Mouse (Mus musculus) adrenal gland, adult 2 months (tissue): ENCODE data around the gene Actr5. TPM values are rescaled to one million over a fixed set of nuclear protein-coding genes. Genes with fewer than 3 reads are reported as not detected.

Experiments
- DNase-seq: peaks from one replicate; pipeline ENCODE4 v3.0.0; 2021
- polyA plus RNA-seq: library from polyadenylated mRNA; depleted of rRNA; stranded (reverse); fragments of >200 nt; gene quantifications from 2 replicates; pipeline ENCODE4 v1.2.3, GENCODE M21; 2012
- total RNA-seq, 2 experiments: library from RNA; stranded (reverse); gene quantifications; 2 replicates each; pipeline ENCODE4 v1.2.3; 2021

The Actr5 gene
- total and polyA plus RNA-seq, 3 experiments: 9.0 to 10.1 (median 9.1) TPM

GRCm38 (mm10) chr2:158613541-158614417 is 10.9 kb upstream of the Actr5 start:
- no peak for DNase-seq

GRCm38 (mm10) chr2:158614418-158614955 is 10.2 kb upstream of the Actr5 start:
- DNase-seq: no peak

- DNase-seq: no peak
Observed at GRCm38 (mm10) chr2:158615161-158615680, 9.5 kb upstream of the Actr5 start.

- no peak for DNase-seq
Observed at GRCm38 (mm10) chr2:158615702-158616101, 9.0 kb upstream of the Actr5 start.

GRCm38 (mm10) chr2:158616296-158616695 is 8.4 kb upstream of the Actr5 start:
- no peak for DNase-seq

GRCm38 (mm10) chr2:158616790-158617189 is 7.9 kb upstream of the Actr5 start:
- DNase-seq: no peak

DNA sequence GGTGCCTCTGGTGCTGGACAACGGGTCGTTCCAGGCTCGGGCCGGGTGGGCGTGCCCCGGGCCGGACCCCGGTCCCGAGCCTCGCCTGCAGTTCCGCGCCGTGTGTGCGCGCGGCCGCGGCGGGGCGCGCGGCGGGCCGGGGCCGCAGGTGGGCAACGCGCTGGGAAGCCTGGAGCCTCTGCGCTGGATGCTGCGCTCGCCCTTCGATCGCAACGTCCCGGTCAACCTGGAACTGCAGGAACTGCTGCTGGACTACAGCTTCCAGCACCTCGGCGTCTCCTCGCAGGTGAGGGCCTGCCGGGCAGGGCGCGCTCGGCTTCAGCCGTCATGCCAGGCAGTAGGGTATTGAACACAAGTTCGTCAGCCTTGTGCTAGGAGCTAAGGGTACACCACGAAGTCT is 543 bp downstream of the Actr5 start:
- no peak for DNase-seq

DNA sequence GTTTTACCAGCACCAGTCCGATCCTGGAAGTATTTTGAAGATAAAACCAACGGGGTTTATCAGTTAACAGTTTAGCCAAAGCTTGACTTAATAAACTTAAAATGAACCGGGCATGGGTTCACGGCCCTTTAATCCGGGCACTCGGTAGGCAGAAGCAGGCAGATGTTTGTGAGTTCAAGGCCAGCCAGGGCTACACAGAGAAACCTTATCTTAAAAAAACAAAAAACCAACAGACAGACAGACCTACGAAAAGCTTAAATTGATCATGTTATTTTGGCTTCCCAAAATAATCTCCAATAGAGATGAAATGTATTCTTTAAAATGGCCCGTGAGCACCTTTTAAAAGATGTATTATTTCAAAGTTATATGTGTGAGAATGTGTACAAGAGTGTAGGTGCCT is 1.0 kb downstream of the Actr5 start:
- no peak for DNase-seq

DNA sequence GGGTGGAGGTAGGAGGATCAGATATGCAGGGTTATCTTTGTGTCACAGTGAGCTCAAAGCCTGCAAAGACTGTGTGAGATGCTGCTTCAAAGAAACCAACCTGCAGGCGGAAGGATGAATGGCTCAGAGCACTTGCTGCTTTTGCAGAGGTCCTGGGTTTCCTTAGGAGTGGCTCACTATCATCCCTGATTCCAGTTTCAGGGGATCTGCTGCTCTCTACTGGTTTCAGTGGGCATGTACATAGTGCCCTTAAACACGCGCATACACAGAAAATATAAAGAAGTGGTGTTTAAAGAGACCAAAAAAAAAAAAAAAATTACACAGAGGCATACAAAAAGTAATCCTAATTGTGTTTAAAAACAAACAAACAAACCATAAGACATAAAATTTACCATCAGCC is 4.2 kb downstream of the Actr5 start:
- DNase-seq: no peak

GRCm38 (mm10) chr2:158629414-158629813 is 4.7 kb downstream of the Actr5 start:
- DNase-seq: no peak

DNA sequence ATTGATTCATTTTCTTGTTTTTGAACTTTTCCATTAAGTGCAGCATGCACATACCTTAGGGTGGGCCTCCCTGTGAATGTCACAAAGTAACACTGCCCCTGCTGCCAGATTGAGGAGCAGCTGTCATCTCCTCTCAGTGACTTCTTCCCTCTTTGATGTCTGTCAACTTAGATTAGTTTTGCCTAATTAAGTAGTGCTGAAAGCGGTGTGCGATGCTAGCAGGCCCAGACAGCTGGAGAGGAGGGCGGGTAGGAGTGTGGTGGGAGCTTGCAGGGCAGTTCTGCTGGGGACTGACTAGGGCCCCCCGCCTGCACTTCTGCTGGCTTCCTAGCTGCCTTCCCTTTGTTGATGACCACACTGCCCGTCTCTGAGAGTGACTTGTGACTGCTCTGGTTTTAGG is 7.2 kb downstream of the Actr5 start:
- no peak for DNase-seq

GRCm38 (mm10) chr2:158641869-158642268 is 17.2 kb downstream of the Actr5 start:
- peak; percentile 63 for DNase-seq

- DNase-seq: no peak
Observed at GRCm38 (mm10) chr2:158642587-158642986, 17.9 kb downstream of the Actr5 start.

DNA sequence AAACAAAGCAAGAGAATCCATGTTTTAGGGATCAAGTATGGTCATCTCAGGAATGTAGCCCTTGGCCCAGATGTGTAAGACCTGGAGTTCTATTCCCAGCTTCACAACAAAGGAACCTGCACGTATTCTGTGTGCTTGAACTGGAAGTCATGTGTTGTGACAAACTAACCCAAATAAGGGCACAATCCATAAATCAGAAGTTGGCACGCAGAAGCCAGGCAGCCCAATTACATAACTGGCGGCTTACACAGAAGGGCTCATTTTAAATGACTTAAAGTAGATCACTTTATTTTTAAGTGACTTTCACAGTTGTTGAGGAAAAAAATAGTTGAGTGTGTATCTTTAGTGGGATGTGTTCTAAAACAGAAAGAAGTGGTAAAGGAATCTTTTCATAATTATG is 19.1 kb downstream of the Actr5 start:
- DNase-seq: no peak

GRCm38 (mm10) chr2:158651159-158651908 is 26.6 kb downstream of the Actr5 start:
- DNase-seq: no peak

- DNase-seq: peak; percentile 75
Observed at GRCm38 (mm10) chr2:158652985-158653384, 28.3 kb downstream of the Actr5 start.

GRCm38 (mm10) chr2:158654717-158655116 is 30.0 kb downstream of the Actr5 start:
- DNase-seq: peak; percentile 70

DNA sequence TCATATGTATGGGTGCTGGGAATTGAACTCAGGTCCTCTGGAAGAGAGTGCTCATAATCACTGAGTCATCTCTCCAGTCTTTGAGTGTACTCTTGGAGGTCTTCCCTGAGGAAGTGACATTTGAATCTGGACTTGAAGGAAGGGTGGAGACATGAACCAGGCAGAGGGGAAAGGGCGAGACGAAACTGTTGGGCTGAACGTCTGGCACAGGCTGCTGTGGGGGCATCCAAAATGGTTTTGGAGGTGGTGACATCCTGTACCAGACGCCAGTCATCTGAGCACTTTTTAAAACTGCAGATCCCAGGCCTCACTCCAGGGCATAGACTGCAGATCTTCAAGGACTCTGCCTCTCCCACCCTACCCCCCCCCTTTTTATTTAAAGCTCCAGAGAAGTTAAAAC is 31.1 kb downstream of the Actr5 start:
- DNase-seq: no peak

DNA sequence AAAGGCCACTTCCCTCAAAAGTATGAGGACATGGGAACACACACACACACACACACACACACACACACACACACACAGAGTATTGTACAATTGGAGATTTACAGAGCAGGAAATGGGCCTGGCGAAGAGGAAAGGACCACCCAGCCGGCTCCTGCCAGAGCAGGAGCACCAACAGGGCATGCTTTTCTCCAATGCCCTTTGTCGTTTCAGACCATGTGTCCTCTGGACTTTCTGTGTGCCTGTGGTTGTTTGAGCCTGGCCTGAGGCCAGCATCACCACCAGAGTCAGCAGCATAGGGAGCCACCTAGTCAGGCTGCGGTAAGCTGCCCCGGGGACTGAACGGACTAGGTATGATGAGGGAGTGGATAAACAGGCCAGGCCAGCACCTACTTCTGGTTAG is 34.1 kb downstream of the Actr5 start:
- peak; percentile 67 for DNase-seq

DNA sequence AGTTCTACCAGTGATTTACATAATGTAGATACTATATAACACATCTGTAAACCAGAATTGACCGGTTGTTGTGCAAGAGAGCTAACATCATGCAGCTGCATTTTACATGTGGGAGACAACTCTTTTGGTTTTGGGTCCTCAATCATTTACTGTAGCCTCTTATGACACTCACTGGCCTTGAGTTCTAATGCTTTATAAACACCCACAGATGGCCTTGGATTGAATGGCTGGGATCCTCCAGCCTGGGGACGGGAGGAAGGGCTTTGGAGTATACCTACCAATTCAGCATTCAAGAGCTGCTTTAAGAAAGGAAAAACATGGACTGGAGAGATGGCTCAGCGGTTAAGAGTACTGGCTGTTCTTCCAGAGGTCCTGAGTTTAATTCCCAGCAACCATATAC is 34.7 kb downstream of the Actr5 start:
- peak; percentile 56 for DNase-seq

DNA sequence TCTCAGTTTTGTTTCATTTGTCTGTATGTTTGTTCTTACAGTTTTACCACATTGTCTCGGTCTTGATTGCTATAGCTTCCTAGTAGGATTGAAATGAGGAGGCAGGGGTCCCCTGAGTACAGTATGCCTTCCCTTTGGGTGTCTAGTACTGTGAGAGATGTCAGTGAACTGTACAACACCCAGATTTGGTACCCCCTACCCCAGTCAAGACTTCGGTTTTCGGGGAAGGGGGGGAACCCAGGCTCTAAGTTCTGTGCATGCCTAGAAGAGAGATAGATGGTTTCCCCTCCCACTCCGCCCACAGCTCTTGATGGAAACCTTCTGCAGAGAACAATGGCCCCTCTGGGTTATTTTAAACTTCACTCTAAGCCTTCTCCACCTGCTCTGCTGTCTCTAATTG is 40.4 kb downstream of the Actr5 start, which contains the start of gene Ppp1r16b:
TSS of gene Ppp1r16b (plus strand) at position 301 of the 400 bp plus-strand sequence.
- DNase-seq: no peak

- DNase-seq: no peak
Observed at GRCm38 (mm10) chr2:158666071-158666800, 41.5 kb downstream of the Actr5 start.
